Mouse (Mus musculus) CH12.LX (cell line): Measurements from ENCODE around the gene Treml2.

Source experiments
- PAX5 ChIP-seq: IDR thresholded peaks from 2 replicates; pipeline ENCODE4 v1.6.1; 2012; ENCODE audit warnings: low read length, inconsistent platforms, mixed read lengths
- POLR2AphosphoS2 ChIP-seq: IDR thresholded peaks from 2 replicates; pipeline ENCODE4 v1.6.1; 2011; ENCODE audit warnings: low read depth, low read length, improper control_type of control experiment

- TF ChIP-seq PAX5 (no peak), POLR2AphosphoS2 (no peak)
Observed at GRCm38 (mm10) chr17:48264662-48265061, 34.6 kb upstream of the Treml2 start.
